Mouse (Mus musculus) macrophage (primary cell): ENCODE measurements at regions not wholly inside any gene's neighbourhood (a gene's known extent, or its start where the extent isn't known, plus 50 kb on each side); places are given as distances from the start of the nearest gene placed in this dataset.
A peak's percentile ranks its signal among the peaks of the same experiment; 100 is the strongest.

Source experiments
- H3K27ac ChIP-seq: fragments of 350-480 bp; formaldehyde crosslinking; 2 replicates; pipeline ENCODE4 v1.9.0; 2021
- H3K36me3 ChIP-seq: fragments of 350-480 bp; formaldehyde crosslinking; 2 replicates; pipeline ENCODE4 v1.9.0; 2021; ENCODE audit errors: inconsistent target
- H3K4me3 ChIP-seq: fragments of 350-480 bp; formaldehyde crosslinking; 2 replicates; pipeline ENCODE4 v1.9.0; 2021; ENCODE audit errors: inconsistent target
- H3K79me2 ChIP-seq: fragments of 350-480 bp; formaldehyde crosslinking; 2 replicates; pipeline ENCODE4 v1.9.0; 2021; ENCODE audit errors: inconsistent target
- WGBS: methylation state at CpG from one replicate; pipeline ENCODE4 v1.1.7; 2026; ENCODE audit warnings: inconsistent platforms; ENCODE audit not compliant: missing documents; 5-methylcytosine and 5-hydroxymethylcytosine counted together

DNA sequence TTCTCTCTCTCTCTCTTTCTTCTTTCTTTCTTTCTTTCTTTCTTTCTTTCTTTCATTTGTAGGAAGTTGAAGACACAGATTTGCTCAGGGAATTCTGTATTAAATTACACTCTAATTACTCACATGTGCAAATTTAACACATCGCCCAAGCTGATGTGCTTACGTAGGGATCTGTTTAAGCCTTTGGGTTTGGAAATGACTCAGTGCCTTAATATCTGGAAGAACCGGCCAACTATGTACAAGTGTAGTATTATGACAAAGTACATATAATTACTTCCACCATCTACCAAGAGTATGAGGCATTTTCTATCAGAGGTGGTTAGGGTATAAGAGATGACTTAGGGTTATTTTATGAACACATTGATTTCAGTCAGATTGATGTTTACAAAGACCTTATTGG, 217.8 kb upstream of the Dkk2 start:
- Histone ChIP-seq H3K79me2 (no peaks in the 10 kb centered on the region), H3K36me3 (no peaks in the 10 kb centered on the region), H3K27ac (no peak overlapping the region), H3K4me3 (no peak overlapping the region)
- WGBS = 100% methylated on average over 2 of the region's 3 CpGs

GRCm38 (mm10) chr3:131868219-131868964, 216.7 kb upstream of the Dkk2 start:
- no peaks in the 10 kb centered on the region for H3K79me2 ChIP-seq
- H3K36me3 ChIP-seq = no peaks in the 10 kb centered on the region
- peak overlapping the region; percentile 66 for H3K27ac ChIP-seq
- H3K4me3 ChIP-seq = no peak overlapping the region
- WGBS = 71% methylated on average over 11 of the region's 11 CpGs

- Histone ChIP-seq H3K4me3 (no peak overlapping the region), H3K79me2 (no peaks in the 10 kb centered on the region), H3K27ac (peak overlapping the region; percentile 66), H3K36me3 (no peaks in the 10 kb centered on the region)
- WGBS = 39% methylated on average over 4 of the region's 4 CpGs
Measured at GRCm38 (mm10) chr3:131869306-131869705, 215.8 kb upstream of the Dkk2 start.

DNA sequence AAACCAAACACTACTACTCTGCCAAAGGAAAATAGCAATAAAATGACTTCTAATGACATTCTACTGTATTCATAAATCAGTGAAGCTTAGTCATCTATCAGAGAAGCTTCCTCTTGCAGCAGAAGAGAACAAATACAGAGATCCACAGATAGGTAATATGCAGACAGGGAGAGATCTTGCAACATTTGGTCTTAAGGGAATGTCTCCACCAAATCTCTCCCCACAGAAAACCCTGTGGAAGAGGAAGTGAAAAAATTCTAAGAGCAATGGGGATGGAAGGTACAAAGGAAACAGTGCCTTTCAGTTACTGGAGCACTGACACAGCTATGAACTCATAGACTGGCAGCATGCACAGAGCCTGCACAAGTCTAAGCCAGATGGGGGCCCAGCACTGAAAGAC, 202.4 kb upstream of the Dkk2 start:
- no peak overlapping the region for H3K4me3 ChIP-seq
- no peaks in the 10 kb centered on the region for H3K36me3 ChIP-seq
- H3K79me2 ChIP-seq = no peaks in the 10 kb centered on the region
- H3K27ac ChIP-seq = no peak overlapping the region

GRCm38 (mm10) chr3:131886470-131886869, 198.6 kb upstream of the Dkk2 start:
- Histone ChIP-seq H3K4me3 (no peak overlapping the region), H3K79me2 (no peaks in the 10 kb centered on the region), H3K36me3 (no peaks in the 10 kb centered on the region), H3K27ac (no peak overlapping the region)
- 93% methylated on average over 5 of the region's 5 CpGs for WGBS

DNA sequence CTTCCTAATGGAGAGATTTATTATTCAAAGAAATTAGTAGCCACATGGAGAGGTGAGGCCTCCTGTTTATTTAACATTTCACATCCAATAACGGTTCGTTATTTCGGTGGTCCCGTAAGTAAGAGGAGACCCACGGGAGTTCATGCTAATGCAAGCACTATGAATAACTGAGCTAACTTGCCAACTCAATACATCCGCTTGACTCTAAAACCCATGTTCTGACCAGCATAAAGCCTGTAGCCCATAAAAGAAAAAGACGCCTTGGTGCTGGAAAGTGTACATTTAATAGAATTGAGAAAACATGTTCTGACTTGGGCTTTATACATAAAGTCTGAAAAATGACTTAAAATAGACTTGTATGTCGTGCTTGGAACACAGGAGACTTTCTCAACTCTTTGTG, 198.1 kb upstream of the Dkk2 start:
- no peaks in the 10 kb centered on the region for H3K36me3 ChIP-seq

GRCm38 (mm10) chr3:131887670-131888069, 197.4 kb upstream of the Dkk2 start:
- no peak overlapping the region for H3K27ac ChIP-seq
- no peak overlapping the region for H3K4me3 ChIP-seq
- 92% methylated on average over 4 of the region's 4 CpGs for WGBS
- H3K79me2 ChIP-seq = no peaks in the 10 kb centered on the region
- H3K36me3 ChIP-seq = no peaks in the 10 kb centered on the region

More for the DNA sequence above, 198.1 kb upstream of the Dkk2 start:
- WGBS = 93% methylated on average over 8 of the region's 8 CpGs
- no peaks in the 10 kb centered on the region for H3K79me2 ChIP-seq
- H3K27ac ChIP-seq = no peak overlapping the region
- no peak overlapping the region for H3K4me3 ChIP-seq

DNA sequence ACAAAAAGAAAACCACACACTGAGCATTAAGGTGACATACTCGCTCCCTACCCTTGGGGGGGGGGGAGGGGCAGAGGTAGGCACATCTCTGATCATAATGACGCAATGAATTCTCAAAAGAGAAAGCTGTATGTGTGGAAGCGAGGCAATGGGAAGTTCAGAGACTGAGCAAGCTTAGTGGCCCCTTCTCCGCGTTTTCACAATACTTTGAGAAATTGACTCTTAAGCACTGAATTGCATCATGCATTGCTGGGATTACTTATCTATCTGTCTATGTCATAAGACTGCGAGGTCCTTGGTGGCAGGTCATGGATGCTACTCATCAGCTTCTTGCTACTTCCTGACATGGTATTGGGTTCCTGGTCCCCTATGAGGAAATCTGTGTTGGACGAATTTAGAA, 193.2 kb upstream of the Dkk2 start:
- no peaks in the 10 kb centered on the region for H3K79me2 ChIP-seq
- WGBS = 75% methylated on average over 6 of the region's 7 CpGs
- no peak overlapping the region for H3K27ac ChIP-seq
- no peak overlapping the region for H3K4me3 ChIP-seq
- H3K36me3 ChIP-seq = no peaks in the 10 kb centered on the region

DNA sequence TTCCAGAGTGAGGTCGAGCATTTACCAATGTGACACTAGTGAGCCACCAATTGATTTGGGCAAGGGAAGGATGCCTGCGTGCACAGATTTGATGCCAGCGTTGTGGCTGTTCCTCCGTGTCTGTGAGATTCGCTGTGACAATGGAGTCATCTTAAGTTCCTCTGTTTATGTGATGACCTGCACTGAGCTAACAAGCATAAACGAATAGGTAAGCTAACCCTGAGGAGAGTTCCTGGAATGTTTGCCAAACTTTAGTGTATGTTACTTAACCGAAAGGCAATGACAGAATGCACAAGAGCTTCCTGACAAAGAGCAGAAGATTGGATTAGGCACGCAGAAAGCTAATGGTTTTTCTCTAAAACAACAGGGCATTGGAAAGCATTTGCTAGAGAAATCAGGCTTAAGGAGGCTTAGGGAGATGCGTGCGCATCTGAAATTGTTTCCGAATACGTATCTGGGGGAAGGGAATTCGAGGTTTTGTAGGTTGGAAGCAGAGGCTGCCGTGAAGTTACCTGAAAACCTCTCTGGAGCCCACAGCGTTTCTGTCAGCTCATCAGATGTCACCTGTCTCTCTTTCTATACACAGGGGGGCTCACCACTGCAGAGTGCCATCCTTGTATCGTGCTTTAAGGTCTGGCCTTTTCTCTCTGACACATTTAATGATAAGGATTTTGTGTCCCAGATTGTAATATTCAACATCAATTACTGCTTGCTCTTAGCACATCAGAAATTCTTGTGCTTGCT, 191.9 kb upstream of the Dkk2 start:
- H3K79me2 ChIP-seq = no peaks in the 10 kb centered on the region
- H3K27ac ChIP-seq = no peak overlapping the region
- WGBS = 87% methylated on average over 16 of the region's 16 CpGs
- H3K36me3 ChIP-seq = no peaks in the 10 kb centered on the region
- no peak overlapping the region for H3K4me3 ChIP-seq

- Histone ChIP-seq H3K79me2 (no peaks in the 10 kb centered on the region), H3K4me3 (no peak overlapping the region), H3K36me3 (no peaks in the 10 kb centered on the region), H3K27ac (no peak overlapping the region)
- 53% methylated on average over 1 of the region's 1 CpGs for WGBS
Measured at GRCm38 (mm10) chr3:131895057-131895456, 190.0 kb upstream of the Dkk2 start.

DNA sequence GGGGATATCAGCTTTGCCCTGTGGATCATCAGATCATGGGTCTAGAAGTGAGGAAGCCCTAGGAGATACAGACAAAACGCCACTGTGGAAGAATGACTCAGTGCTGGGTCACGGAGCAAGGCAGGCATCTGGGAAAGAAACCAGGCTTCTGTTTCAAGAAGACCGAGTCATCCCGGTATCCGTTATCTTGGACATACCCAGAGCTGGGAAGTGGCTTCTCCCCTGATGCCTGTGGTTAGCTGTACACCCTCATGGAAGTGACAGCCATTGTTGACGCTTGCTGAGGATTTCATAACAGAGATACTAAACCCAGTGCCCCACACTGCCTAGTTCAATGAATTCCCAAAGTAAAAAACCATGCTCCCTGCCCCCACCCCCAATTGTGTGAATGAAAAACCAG, 171.6 kb upstream of the Dkk2 start:
- 85% methylated on average over 6 of the region's 6 CpGs for WGBS
- Histone ChIP-seq H3K27ac (no peak overlapping the region), H3K4me3 (no peak overlapping the region)

DNA sequence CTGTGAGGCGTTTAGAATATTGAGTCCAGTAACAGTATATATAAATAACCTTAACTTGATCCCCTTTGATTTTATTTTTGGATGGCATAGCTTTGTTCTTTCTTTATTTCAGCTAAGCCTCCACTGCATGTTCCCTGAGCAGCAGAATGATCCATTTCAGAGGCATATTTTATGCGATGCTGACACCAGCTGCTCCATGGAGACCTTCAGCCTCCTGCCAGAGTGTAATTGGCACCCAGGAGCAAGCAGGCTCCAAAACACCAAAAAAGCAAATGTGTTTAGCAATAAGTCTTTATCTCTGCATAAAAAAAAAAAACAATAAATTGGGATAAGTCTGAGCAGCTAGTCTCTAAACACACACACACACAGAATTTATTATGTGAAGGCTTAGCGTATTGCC, 170.7 kb upstream of the Dkk2 start:
- WGBS = 100% methylated on average over 2 of the region's 3 CpGs
- Histone ChIP-seq H3K4me3 (no peak overlapping the region), H3K27ac (no peak overlapping the region), H3K79me2 (no peaks in the 10 kb centered on the region), H3K36me3 (no peaks in the 10 kb centered on the region)

More for the DNA sequence above, 171.6 kb upstream of the Dkk2 start:
- no peaks in the 10 kb centered on the region for H3K79me2 ChIP-seq
- H3K36me3 ChIP-seq = no peaks in the 10 kb centered on the region

DNA sequence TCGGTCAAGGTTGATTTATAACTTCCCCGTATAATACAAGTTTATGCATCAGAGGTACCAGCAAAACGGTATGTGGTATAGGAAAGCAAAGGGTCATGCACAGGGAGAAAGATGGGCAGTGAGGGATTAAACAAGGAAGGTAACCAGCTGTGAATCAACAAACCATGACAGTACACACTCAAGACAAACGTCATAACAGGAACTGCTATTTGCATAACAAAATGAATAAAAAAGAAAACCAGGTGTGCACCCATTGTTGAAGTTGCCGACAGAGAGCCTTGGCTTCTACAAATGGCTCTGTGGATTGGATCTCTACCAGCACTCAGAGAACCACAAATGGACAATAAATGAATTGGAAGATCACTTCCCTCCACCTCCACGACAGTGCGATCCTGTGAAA, 170.1 kb upstream of the Dkk2 start:
- no peak overlapping the region for H3K4me3 ChIP-seq
- 70% methylated on average over 7 of the region's 7 CpGs for WGBS
- no peaks in the 10 kb centered on the region for H3K36me3 ChIP-seq
- H3K27ac ChIP-seq = no peak overlapping the region
- no peaks in the 10 kb centered on the region for H3K79me2 ChIP-seq

- no peak overlapping the region for H3K4me3 ChIP-seq
- H3K27ac ChIP-seq = no peak overlapping the region
- H3K36me3 ChIP-seq = no peaks in the 10 kb centered on the region
- no peaks in the 10 kb centered on the region for H3K79me2 ChIP-seq
- WGBS = 90% methylated on average over 13 of the region's 13 CpGs
Measured at GRCm38 (mm10) chr3:131917734-131918534, 167.2 kb upstream of the Dkk2 start.

GRCm38 (mm10) chr3:131919476-131919875, 165.6 kb upstream of the Dkk2 start:
- H3K36me3 ChIP-seq = no peaks in the 10 kb centered on the region
- WGBS = 80% methylated on average over 12 of the region's 12 CpGs
- H3K79me2 ChIP-seq = no peaks in the 10 kb centered on the region
- H3K4me3 ChIP-seq = no peak overlapping the region
- H3K27ac ChIP-seq = no peak overlapping the region
